Mouse (Mus musculus) retina, embryonic 14.5 days (tissue): Measurements from ENCODE around the gene Ahcy.
"Not testable (repeated sequence)": the region's sequence is repeated elsewhere in the genome, so short reads cannot be mapped to it uniquely, and the experiment has no call there.

Experiments used
- DNase-seq: peaks from one replicate; pipeline ENCODE4 v3.0.0-alpha.2; 2015; ENCODE audit warnings: low spot score

Ahcy gene

DNA sequence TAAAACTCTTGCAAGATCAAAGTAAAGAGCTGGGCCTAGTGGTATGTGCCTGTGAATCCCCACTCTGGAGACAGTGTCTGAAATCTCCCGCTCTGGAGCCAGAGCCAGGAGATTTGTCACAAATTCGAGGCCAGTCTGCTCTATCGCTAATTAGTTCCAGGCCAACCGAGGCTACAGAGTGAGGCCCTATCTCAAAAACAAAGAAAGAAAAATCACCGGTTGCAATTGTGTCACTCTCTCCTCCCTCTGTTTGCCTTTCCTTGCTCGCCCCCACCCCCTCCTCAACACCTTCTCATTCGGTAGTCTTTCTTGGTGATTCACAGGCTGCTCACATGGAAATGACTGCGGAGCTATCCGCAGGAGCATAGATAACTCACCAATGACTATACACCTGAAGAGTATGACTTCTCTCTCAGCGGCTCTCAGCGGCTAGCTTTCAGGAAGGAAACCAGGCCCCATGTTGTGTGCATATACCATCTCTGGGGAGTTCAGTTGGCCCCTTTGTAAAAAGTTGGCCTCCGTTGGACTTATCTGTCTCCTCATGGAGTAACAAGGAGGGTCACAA lies 551 bp upstream of the Ahcy start:
- no peak for DNase-seq

DNA sequence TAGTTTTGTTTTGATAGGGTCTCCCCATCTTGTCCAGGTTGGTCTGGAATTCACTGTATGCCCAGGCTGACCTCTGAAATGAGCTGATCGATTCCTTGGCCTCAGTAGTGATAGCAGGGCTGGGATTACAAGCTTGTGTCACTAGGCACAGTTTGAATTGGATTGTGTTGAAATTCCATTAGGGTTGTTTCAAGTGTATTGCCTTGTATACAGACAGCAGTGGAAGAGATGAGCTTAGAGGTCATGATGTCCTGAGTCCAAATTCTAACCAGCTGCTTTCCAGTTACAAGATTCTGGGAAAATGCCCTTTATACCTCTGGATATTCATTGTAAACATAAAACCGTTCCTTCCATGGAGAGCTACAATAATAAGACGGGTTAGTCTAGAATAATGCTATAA lies 950 bp downstream of the Ahcy start:
- no peak for DNase-seq

DNA sequence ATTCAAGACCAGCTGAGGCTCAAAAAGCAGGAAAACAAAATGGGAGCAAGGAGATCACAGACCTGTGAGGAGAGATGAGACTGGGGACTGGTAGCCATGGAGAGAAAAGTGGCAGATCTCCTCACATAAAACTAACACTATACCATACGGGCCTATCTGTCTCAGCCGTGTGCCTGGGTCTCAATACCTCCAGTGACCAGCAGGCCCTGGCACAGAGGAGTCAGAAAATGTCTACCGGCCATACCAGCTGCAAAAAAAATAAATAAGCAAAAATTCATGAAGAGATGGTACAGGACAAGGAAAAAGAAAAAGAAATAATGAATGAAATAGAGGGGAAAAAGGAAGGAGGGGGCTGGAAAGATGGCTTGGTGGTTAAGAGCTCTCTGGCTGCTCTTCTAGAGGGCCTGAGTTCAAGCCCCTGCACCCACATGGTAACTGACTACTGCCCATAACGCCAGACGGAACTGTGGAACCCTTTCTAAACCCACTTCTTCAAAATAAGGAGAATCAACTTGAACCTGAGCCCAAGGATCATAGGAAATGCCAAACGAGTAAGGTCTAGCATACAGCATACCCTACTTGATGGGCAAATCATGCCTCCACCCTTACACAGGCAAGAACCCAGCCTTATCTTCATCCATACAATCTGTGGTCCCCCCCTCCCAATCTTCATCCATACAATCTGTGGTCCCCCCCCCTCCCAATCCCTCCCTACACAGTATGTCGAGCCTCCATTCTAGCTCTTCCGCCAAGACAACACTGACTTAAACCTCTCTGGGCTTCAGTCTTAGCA lies 1.7 kb downstream of the Ahcy start:
- no peak for DNase-seq

DNA sequence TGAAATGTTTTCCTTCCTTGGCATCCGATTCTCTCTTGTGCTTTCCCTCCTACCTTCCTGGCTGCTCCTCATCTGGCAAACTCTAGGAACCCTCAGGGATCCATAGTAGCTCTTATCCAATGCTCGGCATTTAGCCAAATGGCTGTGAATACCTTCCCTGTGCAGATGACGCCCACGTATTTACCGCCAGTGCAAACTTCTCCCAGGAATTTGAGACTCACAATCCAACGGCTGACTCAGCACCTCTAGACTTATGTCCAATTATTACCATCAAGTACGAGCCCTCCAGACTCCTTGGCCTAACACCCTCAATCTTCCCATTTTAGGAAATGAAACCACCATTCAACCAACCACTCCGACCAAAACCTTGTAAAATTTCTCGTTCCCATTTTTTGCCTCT lies 3.3 kb downstream of the Ahcy start:
- no peak for DNase-seq

DNA sequence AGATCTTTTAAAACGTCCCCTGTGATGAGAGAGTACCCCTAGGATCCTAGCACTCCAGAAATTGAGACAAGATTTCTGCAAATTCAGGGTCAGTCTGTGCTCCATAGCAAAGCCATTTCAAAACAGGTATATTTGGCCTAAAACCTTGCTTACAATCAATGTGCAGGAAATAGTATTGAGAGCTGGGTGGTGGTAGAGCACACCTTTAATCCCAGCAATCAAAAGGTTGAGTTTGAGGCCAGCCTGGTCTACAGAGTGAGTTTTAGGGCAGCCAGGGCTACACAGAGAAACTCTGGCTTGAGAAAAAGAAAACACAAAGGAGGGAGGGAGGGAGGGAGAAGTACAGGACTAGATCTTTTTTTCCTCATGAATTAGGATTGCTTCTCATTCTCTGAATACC lies 16.9 kb downstream of the Ahcy start:
- DNase-seq = no peak

DNA sequence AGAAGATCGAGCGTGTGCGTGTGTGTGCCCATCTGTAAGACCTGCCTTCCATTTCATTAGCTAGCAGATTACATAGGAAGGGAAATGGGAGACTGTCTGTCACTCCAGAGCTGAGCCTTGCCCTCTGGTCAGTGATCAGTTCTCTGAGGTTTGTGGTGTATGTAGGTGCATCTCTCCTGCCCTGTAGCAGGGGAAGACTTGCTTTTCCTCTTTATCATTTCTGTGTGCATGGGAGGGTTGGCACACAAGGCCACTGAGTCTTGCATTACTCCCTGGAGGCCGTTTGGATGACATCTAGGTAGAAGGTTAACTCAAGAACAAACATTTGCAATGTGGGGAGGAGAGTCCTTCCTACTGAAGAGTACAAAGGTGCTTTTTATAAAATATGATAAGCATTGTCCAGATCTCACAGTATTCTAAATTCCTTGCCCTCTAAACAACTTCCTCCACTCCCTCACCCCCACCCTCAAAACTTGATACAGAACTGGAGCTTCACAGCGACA lies 18.2 kb downstream of the Ahcy start:
- DNase-seq = no peak

DNA sequence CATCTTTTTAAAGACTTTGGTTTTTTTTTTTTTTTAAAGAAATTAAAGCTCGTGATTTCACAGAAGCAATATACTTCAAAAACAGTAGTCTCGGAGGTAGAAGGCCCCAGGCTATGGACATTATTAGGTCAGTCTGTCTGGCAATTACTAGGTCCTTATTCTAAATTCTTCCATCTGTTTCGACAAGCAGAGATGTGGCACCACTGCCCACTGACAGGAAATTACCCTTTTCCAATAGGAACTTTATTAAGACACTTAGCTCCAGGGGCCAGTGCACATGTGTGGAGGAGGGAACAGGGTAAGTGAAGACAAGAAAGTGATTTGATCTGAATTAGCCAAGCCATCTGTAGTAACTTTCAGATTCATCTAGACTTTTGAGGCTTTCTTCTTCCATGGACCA lies 19.6 kb downstream of the Ahcy start:
- no peak for DNase-seq

DNA sequence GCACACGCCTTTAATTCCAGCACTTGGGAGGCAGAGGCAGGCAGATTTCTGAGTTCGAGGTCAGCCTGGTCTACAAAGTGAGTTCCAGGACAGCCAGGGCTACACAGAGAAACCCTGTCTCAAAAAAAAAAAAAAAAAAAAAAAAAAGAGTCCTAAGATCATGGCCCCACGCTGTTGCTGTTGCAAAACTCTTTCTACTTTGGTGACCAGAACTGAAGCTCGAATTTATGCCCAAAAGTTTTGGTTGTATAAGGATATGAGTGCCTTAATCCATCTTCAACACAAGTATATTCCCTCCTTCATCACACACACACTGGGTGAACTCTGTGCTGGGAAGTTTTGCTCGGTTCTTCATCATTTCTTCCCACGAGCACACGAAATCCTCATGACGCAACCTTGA lies 20.8 kb downstream of the Ahcy start:
- DNase-seq = not testable (repeated sequence)

DNA sequence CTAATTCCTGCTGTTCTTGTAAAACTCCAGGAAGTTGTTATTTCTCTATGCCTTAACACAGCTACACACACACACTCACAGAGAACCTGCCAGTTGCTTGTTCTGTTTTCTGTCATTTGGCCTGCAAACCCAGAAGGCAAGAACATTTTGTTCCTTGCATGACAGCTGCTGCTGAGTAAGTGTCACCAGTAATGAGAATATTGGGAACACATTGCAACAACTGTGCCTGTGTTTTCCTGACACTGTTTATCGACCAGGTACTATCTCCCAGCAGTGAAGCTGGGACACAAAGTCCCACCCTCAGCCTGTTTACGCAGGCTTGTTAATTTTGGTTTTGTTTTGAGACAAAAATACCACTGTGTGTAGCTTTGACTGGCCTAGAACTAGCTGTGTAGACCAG lies 21.6 kb downstream of the Ahcy start:
- DNase-seq = no peak

DNA sequence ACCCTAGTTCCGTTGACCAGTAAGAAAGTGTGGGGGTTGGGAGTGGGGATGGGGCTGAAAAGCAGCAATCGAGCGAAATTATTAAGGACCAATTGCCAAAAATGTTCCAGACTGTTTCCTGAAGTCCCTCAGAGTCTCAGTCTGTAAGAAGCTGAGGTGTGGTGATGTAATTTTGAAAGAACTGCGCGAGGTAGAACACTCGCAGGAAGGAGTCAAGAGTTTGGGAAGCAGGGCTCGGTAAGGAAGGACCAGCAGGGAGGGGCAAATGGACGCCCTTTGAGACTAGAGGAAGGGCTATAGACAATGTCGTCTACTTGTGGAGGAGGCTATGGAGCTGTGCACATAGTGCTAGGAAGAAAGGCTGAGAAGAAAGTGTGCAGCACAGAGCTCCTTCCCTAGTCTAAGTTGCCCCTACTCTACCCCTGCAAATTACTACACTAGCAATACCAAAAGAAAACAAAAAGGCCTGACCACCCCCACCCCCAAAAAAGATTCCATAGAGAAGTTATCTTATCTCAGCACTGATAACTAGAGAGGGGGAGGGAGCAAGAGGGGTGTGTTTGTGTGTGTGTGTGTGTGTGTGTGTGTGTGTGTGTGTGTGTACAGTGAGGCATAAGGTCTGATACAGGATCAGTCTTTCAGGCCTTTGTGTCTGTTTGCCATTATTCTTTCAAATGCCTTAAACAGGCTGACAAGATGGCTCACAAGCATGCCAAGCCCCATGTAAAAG lies 22.5 kb downstream of the Ahcy start:
- no peak for DNase-seq

DNA sequence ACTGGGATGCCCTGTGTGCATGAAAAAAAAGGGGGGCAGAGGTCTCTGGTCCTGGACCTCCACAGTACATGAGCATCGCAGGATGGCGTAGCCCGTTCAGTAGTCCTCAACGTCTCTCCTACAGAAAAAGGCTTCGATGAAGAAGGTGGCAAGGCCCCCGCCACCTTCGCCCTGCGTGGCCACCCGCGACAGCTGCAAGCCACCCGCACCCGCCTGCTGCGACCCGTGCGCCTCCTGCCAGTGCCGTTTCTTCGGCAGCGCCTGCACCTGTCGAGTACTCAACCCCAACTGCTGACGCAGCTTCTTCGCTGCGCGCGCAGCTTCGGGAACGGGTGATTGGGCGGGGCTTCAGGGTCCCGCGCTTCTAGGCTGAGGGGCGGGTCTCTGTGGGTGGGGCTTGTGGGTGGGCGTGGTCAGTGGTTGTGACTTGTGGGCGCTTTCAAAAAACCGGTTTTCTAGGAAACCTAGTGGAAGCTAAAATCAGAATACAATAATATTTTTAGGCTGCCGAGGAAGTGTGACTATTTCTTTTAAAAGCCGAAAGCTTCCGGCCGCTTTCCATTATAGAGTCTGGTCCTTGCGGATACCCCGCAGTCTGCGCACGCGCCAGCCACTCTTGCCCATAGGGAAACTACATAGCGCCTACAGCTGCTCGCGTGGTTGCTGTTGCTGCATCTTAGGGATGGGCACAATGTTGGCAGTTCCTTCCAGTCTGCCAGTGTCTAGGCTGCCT lies 23.6 kb downstream of the Ahcy start:
- DNase-seq = peak; percentile 98

DNA sequence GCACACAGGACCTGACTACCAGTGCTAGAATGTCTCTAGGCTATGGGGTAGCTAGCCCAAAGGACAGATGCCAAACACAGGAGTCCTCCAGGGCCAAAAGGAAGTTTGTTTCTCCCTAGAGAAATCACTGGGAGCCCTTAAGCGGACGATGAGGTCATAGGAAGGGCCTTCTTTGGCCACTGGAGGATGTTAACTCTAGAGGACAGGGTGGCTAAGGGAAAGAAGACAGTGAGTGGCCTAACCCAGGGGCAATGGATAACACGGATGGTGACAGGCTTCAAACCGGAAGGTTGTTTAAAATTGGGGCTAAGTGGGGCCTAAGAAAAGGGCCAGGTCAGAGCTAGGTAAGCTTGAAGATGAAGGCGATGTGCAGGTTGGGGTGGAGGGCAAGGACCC lies 24.2 kb downstream of the Ahcy start:
- DNase-seq = peak; percentile 40

DNA sequence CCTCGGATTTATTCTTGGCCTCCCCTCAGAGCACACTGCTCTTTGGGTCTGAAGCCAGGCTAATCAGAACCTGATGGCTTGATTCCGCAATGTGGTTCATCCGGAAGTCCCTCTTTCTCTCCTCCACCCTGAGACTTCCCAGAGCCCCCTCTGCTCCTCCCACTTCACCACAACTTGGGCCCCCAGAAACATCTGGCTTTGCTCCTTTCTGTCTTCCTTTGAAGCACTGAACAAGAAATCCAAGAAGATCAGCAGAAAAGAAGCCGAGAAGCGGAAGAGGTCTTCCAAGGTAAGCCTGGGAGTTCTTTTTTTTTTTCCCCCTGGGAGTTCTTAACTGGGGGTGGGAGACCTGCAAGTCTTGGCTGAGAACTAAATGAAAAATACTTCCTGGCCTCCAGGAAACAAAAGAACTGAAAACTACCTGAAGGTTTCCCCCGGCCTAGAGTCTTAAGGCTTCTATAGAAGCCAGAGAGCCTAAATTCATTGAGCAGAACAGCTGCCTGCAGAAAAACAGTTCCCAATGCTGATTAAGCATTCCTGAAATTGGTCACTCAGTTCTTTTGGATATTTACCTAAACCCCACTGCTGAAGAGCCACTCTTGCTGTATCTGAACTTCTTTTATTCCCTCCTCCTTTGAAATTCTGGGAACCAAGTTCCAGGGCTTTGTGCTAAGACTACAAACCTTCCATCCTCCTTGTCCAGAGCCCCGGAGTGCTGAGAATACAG lies 26.7 kb downstream of the Ahcy start:
- no peak for DNase-seq

DNA sequence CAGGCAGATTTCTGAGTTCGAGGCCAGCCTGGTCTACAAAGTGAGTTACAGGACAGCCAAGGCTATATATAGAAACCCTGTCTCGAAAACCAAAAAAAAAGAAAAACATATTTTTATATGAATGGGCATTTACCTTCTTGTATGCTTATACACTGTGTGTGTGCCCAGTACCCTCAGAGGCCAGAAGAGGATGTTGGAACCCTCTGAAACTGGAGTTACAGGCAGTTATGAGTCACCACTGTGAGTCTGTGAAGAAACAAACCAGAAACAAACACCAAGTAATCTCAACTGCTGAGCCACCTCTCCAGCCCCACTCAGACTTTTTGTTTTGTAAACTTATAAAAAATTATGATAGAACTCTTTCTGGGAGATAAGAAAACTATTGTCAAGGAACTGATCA lies 27.5 kb downstream of the Ahcy start:
- no peak for DNase-seq

DNA sequence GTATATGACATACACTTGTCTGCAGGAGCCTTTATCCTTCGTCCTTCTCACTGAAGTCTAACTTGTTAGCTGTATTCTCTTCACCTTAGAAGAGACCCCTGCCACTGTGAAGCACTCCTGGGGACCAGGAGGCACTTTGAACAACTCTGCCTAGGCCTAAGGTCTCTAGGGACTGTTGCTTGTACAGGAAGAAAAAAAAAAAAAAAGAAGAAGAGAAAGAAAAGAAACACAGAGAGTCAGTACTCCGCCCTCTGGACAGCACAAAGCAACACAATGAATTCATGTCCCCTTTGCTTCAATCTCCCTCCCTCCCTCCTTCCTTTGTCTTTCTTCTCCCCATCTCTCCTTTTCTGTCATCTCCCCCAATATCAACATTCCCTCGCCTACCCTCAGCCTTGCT lies 29.2 kb downstream of the Ahcy start:
- DNase-seq = no peak

DNA sequence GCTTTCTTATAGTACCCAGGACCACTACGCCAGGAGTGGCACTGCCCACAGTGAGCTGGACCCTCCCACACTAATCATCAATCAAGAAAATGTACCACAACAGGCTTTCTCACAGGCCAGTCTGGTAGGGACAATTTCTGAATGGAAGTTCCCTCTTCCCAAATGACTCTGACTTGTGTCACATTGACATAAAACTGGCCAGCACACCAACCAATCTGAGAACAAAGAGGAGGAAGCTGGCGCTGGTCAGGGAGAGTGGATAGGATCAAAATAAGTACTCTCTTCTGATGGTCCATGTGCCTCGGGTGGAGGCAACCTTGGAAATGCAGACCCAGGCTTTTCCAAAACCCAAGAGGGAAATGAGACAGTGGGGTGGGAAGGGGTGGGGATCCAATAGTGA lies 29.8 kb downstream of the Ahcy start:
- DNase-seq = no peak

DNA sequence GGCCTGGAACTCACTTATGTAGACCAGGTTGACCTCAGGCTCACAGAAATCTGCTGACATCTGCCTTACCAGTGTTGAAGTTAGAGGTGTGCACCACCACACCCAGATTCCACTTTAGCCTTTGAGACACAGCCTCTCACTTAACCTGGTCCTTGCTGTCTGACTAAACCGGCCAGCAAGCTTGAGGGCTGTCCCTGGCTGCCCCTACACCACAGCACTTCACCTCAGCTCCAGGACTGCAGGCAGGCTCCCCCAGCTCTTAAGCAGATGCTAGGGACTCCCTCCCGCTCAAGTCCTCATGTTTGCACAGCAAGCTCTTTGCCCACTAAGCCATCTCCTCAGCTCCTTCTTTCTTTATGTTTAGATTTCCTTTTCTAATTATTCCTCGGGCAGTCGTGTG lies 34.3 kb downstream of the Ahcy start:
- no peak for DNase-seq

DNA sequence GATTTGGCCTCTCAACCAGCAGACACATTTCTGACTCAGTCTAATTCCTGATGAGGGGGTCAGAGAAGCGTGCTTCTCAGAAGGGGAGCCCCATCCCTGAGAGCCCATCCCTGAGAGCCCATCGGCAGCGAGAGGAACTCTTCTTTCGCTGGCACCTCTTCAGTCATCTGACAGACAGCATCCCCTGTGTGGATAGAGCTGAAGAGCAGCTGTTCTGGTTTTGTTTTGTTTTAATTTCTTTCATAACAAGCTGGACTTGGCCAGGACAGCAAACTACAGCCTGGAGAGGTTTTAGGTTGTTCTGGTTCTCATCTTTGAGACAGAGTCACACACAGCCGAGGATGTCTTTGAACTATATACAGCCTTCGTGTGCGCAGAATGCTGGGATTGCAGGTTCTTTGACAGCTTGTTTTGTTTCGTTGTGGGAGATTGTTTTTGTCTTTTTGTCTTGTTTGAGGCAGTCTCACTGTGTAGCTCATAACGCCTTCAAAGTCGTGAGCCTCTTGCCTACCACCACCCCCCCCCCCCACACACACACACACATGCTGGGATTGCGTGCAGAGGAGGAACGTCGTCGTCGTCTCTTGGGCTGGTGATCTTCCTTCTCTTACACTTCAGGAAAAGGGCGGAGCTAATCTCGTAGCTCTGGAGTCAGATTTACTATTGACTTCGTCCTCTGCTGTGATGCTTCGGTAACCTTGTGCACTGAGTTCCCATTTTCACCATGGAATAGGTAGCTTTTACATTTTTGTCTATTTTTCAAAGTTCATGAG lies 41.2 kb downstream of the Ahcy start:
- DNase-seq = no peak

DNA sequence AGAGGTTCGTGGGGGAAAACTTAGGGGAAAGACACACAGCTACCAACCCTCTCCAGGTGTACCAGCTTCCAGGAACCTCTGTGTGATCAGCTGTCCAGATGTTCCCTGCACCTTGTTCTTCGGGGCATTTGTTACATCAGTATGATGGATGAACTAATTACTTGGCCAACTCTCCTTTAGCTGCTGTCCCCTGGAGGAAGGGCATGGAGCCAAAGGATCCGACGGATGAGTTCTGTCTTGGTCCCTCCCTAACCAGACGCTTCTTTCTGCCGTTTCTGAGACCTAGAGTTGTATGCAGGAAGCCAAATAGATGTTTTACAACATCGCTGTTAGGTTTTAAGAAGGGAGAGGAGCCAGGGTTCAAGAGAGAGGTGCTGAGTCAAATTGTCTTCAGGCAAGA lies 43.5 kb downstream of the Ahcy start:
- DNase-seq = no peak

DNA sequence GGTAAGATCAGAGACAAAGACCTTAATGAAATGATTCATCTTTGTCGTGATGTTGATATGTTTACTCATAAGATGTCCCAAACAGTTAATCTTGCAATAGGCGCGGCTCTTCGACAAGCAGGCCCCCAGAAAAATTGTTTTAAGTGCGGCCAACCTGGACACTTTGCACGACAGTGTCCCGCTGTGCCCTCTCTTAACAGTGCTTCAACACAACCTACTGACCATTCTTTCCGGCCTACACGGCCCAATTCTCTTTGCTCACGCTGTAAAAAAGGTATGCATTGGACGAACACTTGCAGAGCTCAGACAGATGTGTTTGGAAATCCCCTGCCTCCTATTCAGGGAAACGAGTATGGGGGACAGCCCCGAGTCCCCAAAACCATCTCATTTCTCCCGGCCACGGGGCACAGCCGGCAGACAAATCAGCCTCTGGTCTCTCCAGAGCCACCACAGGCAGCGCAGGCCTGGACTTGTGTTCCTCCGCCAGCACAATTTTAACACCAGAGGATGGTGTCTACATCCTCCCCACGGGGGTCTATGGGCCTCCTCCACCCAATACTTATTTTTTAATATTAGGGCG lies 54.0 kb downstream of the Ahcy start:
- peak; percentile 35 for DNase-seq

DNA sequence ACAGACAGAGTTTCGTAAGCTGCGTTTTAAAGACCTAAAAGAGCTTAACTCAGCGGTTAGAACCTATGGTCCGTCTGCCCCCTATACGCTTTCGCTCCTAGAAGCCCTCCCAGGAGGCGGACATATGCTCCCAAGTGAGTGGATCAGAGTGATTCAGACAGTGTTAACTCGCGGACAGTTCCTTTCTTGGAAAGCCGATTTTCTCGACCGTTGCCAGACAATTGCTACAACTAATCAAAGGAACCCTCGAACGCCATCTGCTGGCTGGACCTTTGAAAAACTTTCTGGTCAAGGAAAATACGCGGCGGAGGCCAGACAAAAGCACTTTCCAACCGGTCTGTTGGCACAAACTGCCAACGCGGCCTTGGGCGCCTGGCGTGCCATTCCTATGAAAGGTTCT lies 54.6 kb downstream of the Ahcy start:
- peak; percentile 78 for DNase-seq
